Mouse (Mus musculus): ENCODE data around the gene Ptprg. TPM values are rescaled to one million over a fixed set of nuclear protein-coding genes. Genes with fewer than 3 reads are reported as not detected.

Gene Ptprg
- polyA plus RNA-seq, 1 experiment from 2014 or later: 55.8 TPM

- Histone ChIP-seq H3K27ac (no peak overlapping the region), H3K4me1 (peaks cover 4% of the 10 kb centered on the region; the same call in 1 of the 2 replicates), H3K27me3 (no peaks in the 10 kb centered on the region), H3K4me3 (no peak overlapping the region), H3K9me3 (replicated peaks) (no peaks in the 10 kb centered on the region), H3K4me2 (replicated peaks) (no peak overlapping the region), H3K9ac (no peak overlapping the region), H3K36me3 (no peaks in the 10 kb centered on the region)
- 93% methylated on average over 4 of the region's 4 CpGs for WGBS
- ATAC-seq (ENCODE audit: low FRiP score): no peak
Measured at GRCm38 (mm10) chr14:11631505-11631904, 78.2 kb downstream of the Ptprg start.

- H3K36me3 ChIP-seq: no peaks in the 10 kb centered on the region
- H3K27me3 ChIP-seq: no peaks in the 10 kb centered on the region
- 93% methylated on average over 7 of the region's 7 CpGs for WGBS
- H3K4me2 ChIP-seq (replicated peaks): no peak overlapping the region
- H3K9me3 ChIP-seq (replicated peaks): no peaks in the 10 kb centered on the region
- H3K4me3 ChIP-seq: no peak overlapping the region
- H3K9ac ChIP-seq: no peak overlapping the region
- ATAC-seq (ENCODE audit: low FRiP score): no peak
- no peak overlapping the region for H3K27ac ChIP-seq
- H3K4me1 ChIP-seq: no peaks in the 10 kb centered on the region
Measured at GRCm38 (mm10) chr14:11637673-11638072, 84.3 kb downstream of the Ptprg start.

GRCm38 (mm10) chr14:11639366-11639765, 86.0 kb downstream of the Ptprg start:
- Histone ChIP-seq H3K4me2 (replicated peaks) (no peak overlapping the region), H3K27ac (no peak overlapping the region), H3K27me3 (no peaks in the 10 kb centered on the region), H3K4me3 (no peak overlapping the region), H3K36me3 (no peaks in the 10 kb centered on the region), H3K4me1 (no peaks in the 10 kb centered on the region), H3K9ac (no peak overlapping the region), H3K9me3 (replicated peaks) (no peaks in the 10 kb centered on the region)
- 93% methylated on average over 5 of the region's 5 CpGs for WGBS
- ATAC-seq (ENCODE audit: low FRiP score): no peak

- no peak overlapping the region for H3K9ac ChIP-seq
- no peaks in the 10 kb centered on the region for H3K27me3 ChIP-seq
- H3K9me3 ChIP-seq (replicated peaks): no peaks in the 10 kb centered on the region
- H3K36me3 ChIP-seq: no peaks in the 10 kb centered on the region
- H3K4me3 ChIP-seq: no peak overlapping the region
- H3K4me1 ChIP-seq: no peaks in the 10 kb centered on the region
- no peak for ATAC-seq (ENCODE audit: low FRiP score)
- no peak overlapping the region for H3K4me2 ChIP-seq (replicated peaks)
- no peak overlapping the region for H3K27ac ChIP-seq
Measured at GRCm38 (mm10) chr14:11640372-11640771, 87.0 kb downstream of the Ptprg start.

GRCm38 (mm10) chr14:11640996-11641395, 87.7 kb downstream of the Ptprg start:
- 82% methylated on average over 3 of the region's 3 CpGs for WGBS

DNA sequence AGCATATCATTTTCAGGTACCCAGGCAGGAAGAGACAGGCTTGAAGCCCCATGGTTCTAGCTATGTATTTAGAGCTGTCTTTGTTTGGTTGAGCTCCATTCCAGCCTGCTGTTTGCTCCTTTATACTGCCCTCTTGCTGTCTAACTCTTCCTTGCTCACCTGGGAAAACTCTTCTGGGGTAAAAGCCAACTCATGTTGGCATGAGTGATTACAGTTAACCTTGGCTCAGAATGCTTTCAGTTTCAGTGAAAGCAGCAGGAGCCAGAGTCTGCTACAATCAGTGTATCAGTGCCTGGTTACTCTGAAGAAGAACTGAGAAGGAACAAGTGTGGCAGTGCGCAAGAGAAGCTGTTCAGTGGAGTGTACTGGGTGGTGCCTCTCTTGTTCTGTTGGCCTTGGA, 89.6 kb downstream of the Ptprg start:
- Histone ChIP-seq H3K4me3 (no peak overlapping the region), H3K9ac (no peak overlapping the region), H3K27ac (no peak overlapping the region), H3K4me2 (replicated peaks) (no peak overlapping the region), H3K27me3 (no peaks in the 10 kb centered on the region), H3K9me3 (replicated peaks) (no peaks in the 10 kb centered on the region), H3K36me3 (no peaks in the 10 kb centered on the region), H3K4me1 (no peaks in the 10 kb centered on the region)
- ATAC-seq (ENCODE audit: low FRiP score): no peak
- WGBS: 95% methylated on average over 1 of the region's 1 CpGs

More at GRCm38 (mm10) chr14:11640996-11641395, 87.7 kb downstream of the Ptprg start:
- no peak overlapping the region for H3K4me3 ChIP-seq
- no peaks in the 10 kb centered on the region for H3K9me3 ChIP-seq (replicated peaks)
- H3K4me2 ChIP-seq (replicated peaks): no peak overlapping the region
- no peak overlapping the region for H3K9ac ChIP-seq
- H3K27ac ChIP-seq: no peak overlapping the region
- H3K4me1 ChIP-seq: no peaks in the 10 kb centered on the region
- H3K36me3 ChIP-seq: no peaks in the 10 kb centered on the region
- no peak for ATAC-seq (ENCODE audit: low FRiP score)
- H3K27me3 ChIP-seq: no peaks in the 10 kb centered on the region

GRCm38 (mm10) chr14:11657374-11657773, 104.0 kb downstream of the Ptprg start:
- no peaks in the 10 kb centered on the region for H3K36me3 ChIP-seq
- no peak overlapping the region for H3K9ac ChIP-seq
- H3K4me1 ChIP-seq: no peaks in the 10 kb centered on the region
- no peaks in the 10 kb centered on the region for H3K27me3 ChIP-seq
- no peak overlapping the region for H3K4me2 ChIP-seq (replicated peaks)
- no peak overlapping the region for H3K4me3 ChIP-seq
- H3K27ac ChIP-seq: no peak overlapping the region
- WGBS: 79% methylated on average over 6 of the region's 6 CpGs
- H3K9me3 ChIP-seq (replicated peaks): peaks cover 4% of the 10 kb centered on the region
- no peak for ATAC-seq (ENCODE audit: low FRiP score)

DNA sequence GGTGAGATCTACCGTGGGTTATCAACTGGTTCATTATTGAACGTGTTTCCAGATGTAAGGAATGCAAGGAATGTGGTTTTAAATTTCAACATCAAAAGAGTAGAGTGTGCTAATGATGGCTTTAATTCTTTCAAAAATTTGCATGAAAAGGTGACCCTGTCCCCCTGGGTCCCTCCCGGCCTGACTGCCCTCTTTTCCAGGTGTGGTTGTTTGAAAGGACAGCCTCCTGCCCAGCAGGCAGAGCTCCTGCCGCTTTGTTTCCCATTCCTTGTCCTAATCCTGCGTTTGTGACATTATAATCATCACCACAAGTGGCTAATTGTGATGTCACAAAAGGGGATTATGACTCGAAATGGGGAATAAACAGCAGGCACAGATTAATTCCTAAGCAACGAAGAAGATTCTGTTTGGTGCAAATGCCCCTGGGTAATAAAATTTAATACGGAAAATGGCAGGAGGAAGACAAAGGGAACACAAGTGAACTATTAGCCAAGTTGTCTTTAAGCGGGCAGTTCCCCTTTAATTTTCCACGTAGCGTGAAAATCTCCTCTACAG, 110.4 kb downstream of the Ptprg start:
- Histone ChIP-seq H3K27me3 (no peaks in the 10 kb centered on the region), H3K27ac (no peak overlapping the region), H3K4me3 (no peak overlapping the region), H3K9ac (no peak overlapping the region), H3K36me3 (no peaks in the 10 kb centered on the region), H3K9me3 (replicated peaks) (no peaks in the 10 kb centered on the region), H3K4me1 (peaks cover 18% of the 10 kb centered on the region), H3K4me2 (replicated peaks) (no peak overlapping the region)
- WGBS: 13% methylated on average over 11 of the region's 11 CpGs
- no peak for ATAC-seq (ENCODE audit: low FRiP score)

DNA sequence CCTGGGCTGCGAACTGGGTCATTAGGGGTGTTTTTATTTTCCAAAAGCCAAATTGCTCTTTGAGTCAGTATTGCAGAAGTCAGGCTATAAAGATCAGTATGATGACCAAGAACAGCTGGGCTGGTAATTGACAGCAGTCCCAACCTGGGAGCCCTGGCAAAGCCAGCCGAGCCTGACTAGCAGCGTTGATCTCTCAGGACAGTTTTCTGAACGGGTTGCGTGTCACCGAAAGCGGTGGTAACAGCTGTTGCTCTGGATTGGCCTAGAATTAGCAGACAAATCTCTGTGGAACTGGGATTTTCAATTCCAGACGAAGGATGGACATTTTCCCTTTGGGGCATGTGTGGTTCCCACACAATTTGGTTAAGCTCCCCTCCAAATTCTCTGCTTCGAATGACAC, 111.0 kb downstream of the Ptprg start:
- ATAC-seq (ENCODE audit: low FRiP score): no peak
- Histone ChIP-seq H3K4me1 (peaks cover 18% of the 10 kb centered on the region), H3K9me3 (replicated peaks) (no peaks in the 10 kb centered on the region), H3K9ac (no peak overlapping the region), H3K4me3 (no peak overlapping the region), H3K4me2 (replicated peaks) (no peak overlapping the region), H3K27me3 (no peaks in the 10 kb centered on the region), H3K36me3 (no peaks in the 10 kb centered on the region), H3K27ac (no peak overlapping the region)
- 31% methylated on average over 9 of the region's 9 CpGs for WGBS

DNA sequence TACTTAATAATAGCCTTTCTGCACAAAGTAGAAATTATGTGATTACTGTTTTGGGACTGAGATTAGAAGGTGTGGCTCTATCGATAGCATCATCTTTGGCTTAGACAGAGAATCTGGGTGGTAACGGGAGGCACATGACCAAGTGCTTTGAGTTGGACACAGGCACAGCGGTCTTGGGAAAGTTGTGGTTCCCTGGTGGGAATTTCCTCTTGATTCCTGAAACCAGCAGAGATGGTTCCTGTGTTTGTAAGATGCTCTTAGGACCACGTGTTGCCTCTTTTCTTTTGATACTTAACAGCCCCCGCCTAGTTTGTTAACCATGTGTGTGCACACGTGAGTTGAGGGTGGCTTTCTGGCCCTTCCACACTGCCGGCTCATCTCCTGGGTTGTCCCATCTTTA, 111.7 kb downstream of the Ptprg start:
- H3K4me2 ChIP-seq (replicated peaks): no peak overlapping the region
- no peaks in the 10 kb centered on the region for H3K27me3 ChIP-seq
- 69% methylated on average over 7 of the region's 7 CpGs for WGBS
- no peaks in the 10 kb centered on the region for H3K9me3 ChIP-seq (replicated peaks)
- no peak overlapping the region for H3K4me3 ChIP-seq
- ATAC-seq (ENCODE audit: low FRiP score): no peak
- no peak overlapping the region for H3K27ac ChIP-seq
- H3K36me3 ChIP-seq: no peaks in the 10 kb centered on the region
- H3K9ac ChIP-seq: no peak overlapping the region
- peaks cover 18% of the 10 kb centered on the region for H3K4me1 ChIP-seq

DNA sequence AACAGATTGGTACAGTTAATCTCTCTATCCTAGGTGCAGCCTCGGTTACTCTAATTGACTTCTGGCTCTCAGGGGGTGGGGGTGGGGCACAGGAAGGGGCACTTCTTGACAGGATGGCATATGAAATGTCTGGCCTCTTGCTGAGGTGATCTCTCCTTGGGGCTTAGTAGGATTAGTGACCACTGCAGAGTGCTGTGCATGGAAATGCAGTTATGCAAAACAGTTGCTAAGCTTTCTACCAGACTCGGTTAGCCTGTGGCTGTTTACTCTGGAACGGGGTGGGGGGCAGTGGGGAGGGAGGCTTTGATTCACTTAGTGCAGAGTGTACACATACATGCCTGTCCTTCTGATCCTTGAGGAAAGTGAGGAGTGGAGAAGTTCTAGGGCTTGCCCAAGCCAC, 114.4 kb downstream of the Ptprg start:
- Histone ChIP-seq H3K36me3 (no peaks in the 10 kb centered on the region), H3K4me2 (replicated peaks) (no peak overlapping the region), H3K4me3 (no peak overlapping the region), H3K9ac (no peak overlapping the region), H3K4me1 (peaks cover 28% of the 10 kb centered on the region), H3K27me3 (no peaks in the 10 kb centered on the region), H3K9me3 (replicated peaks) (no peaks in the 10 kb centered on the region), H3K27ac (no peak overlapping the region)
- ATAC-seq (ENCODE audit: low FRiP score): peak; percentile 35; the same call in 1 of the 2 replicates
- 14% methylated on average over 3 of the region's 3 CpGs for WGBS

DNA sequence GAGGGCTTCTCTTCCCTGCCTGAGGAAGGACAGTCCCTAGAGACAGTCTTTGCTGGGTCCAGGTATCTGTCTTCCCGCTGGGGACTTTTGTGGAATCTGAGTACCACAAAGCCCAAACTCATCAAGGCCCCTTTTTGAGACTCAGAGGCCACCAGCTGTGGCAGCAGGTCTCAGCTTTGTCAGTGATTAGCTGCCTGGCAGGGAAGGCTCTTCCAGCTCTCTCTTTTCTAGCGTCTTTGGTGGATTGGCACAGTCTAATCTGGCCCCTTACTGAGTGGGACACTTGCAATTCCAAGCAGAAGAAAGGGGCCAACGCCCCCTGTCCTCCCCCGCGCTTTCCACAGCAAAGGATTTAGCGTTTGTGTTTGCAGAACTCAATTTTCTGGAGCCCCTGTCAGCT, 117.5 kb downstream of the Ptprg start:
- H3K4me2 ChIP-seq (replicated peaks): peak overlapping the region; percentile 8; the same call in 1 of the 2 replicates
- H3K4me3 ChIP-seq: no peak overlapping the region
- H3K9ac ChIP-seq: no peak overlapping the region
- peaks cover 16% of the 10 kb centered on the region for H3K4me1 ChIP-seq
- ATAC-seq (ENCODE audit: low FRiP score): no peak
- no peak overlapping the region for H3K27ac ChIP-seq
- no peaks in the 10 kb centered on the region for H3K27me3 ChIP-seq
- no peaks in the 10 kb centered on the region for H3K36me3 ChIP-seq
- 3% methylated on average over 6 of the region's 6 CpGs for WGBS
- no peaks in the 10 kb centered on the region for H3K9me3 ChIP-seq (replicated peaks)

DNA sequence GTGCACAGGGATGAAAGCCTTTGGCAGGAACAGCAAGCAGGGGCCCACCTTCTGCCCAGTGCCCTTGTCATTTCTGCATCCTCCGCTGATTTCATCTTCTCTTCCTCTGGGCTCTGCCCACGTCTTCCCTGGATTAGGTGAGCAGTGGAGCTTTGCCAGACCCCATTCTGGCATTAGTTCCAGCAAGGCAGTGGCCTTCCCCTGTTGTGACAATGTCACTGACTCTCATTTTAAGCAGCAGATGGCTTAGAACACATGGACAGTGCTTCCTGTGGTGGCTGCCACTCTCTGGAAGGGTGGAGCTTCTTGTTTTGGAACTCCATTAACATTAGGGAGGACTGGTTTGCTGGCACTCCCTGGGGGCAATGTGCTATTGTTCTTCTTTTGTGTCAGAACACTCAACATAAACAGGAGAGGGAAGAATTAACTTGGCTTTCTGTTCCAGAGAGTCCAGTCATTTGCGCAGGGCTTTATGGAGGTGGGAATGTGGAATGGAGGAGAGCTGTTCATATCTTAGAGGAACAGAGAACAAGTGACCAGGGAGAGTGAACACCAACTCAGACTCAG, 119.7 kb downstream of the Ptprg start:
- H3K4me2 ChIP-seq (replicated peaks): no peak overlapping the region
- no peak overlapping the region for H3K9ac ChIP-seq
- no peaks in the 10 kb centered on the region for H3K27me3 ChIP-seq
- no peak overlapping the region for H3K27ac ChIP-seq
- peaks cover 11% of the 10 kb centered on the region for H3K4me1 ChIP-seq
- WGBS: 80% methylated on average over 3 of the region's 3 CpGs
- H3K36me3 ChIP-seq: no peaks in the 10 kb centered on the region
- H3K4me3 ChIP-seq: no peak overlapping the region
- no peaks in the 10 kb centered on the region for H3K9me3 ChIP-seq (replicated peaks)
- ATAC-seq (ENCODE audit: low FRiP score): no peak
